Mouse (Mus musculus) T-helper 1 cell (primary cell): Measurements from ENCODE around the gene Noc3l.

ENCODE experiments used
- in situ Hi-C: fragments of 300-600 bp; cut with MboI, MseI; formaldehyde crosslinking; loops from one replicate; pipeline ENCODE4 v1.15.1; 2025; ENCODE audit warnings: high pct_unique_total_duplicates

The Noc3l gene

DNA sequence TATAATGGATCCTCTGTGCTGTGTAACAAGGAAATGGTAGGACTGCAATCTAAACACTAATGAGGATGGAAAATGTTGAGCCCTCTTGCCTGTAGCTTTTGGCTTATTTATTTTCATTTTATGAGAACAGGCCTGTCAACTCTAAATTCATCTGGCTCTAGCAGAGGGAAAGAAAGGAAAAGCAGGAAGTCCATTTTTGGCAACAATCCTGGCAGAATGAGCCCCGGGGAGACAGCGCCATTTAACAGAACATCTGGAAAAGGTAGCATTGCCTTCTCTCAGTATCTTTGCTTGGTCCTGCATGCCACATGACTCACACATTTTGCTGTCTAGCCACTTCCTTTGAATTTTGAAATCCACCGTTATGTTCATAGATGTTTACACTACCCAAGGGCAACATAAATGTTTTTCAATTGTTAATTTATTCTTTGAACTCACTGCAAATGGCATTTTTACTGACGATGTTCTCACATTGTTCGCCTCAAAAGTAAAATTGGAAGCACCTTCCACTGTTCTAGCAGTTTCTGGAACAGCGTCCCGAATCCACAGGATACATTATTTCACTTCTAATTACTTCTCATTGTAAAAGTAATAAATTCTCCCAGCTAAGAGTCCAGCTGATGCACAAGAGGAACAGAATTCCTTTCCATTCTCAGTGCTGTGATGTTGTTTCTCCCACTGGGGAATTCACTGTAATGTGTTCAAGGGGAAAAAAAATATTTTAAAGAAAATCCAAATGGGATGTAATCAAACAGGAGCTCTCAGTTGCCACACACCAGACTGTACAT, 60.2 kb downstream of the Noc3l start:
- in situ Hi-C loops = no loop called here

DNA sequence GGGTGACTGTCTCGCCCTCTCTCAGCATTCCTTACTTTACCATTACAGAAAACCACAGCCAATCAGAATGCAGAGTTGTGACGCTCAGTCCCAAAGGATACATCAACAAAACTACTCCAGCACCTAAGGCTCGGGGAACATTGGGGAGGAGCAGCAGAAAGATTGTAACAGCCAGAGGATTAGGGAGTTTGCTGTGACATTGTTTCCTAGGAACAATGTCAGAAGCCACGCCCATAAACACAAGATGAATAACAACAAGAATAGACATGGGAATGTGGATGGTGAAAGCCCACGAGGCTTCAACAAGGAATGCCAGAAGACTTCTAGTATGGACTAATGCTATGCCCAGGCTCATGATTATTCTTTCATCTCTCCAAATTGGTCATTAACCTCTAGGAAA, 61.0 kb downstream of the Noc3l start:
- in situ Hi-C loops = no loop called here

DNA sequence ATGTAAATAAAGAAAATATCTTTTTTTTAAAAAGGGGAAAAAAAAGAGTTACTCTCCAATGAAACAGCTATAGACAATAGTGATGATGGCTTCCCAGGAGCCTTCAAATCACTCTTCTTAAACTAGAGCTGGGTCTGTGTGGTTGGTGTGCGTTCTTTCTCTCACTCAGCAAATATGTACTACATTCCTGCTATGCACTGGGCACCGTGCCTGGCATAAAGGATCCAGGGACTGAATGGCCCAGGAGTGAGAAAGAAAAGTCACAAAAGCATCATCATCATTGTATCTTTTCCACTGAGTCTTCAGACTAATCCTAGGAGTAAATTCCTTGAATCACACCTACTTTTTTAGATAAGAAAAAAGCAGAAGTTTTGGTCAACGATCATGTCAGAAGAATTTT, 61.9 kb downstream of the Noc3l start:
- in situ Hi-C loops = no loop called here

GRCm38 (mm10) chr19:38750192-38750591, 68.8 kb downstream of the Noc3l start:
- in situ Hi-C loops = no loop called here

GRCm38 (mm10) chr19:38746492-38747014, 72.5 kb downstream of the Noc3l start:
- in situ Hi-C loops = no loop called here

- in situ Hi-C loops = no loop called here
These were observed 73.1 kb downstream of the Noc3l start for GRCm38 (mm10) chr19:38745810-38746491.

- in situ Hi-C loops = no loop called here
These were observed 74.5 kb downstream of the Noc3l start for GRCm38 (mm10) chr19:38744546-38744945.
